Mouse (Mus musculus): Measurements from ENCODE around the gene Rnase4.

Rnase4 gene

GRCm38 (mm10) chr14:51129624-51129975 is 38.7 kb downstream of the Rnase4 start:
- DNase-seq (ENCODE audit: low spot score), result no peak

- no peak for DNase-seq (ENCODE audit: low spot score)
Observed at GRCm38 (mm10) chr14:51130315-51130940, 39.6 kb downstream of the Rnase4 start.

- DNase-seq (ENCODE audit: low spot score), result no peak
Observed at GRCm38 (mm10) chr14:51131086-51131815, 40.4 kb downstream of the Rnase4 start.

GRCm38 (mm10) chr14:51132372-51132771 is 41.5 kb downstream of the Rnase4 start:
- DNase-seq (ENCODE audit: low spot score), result no peak

DNA sequence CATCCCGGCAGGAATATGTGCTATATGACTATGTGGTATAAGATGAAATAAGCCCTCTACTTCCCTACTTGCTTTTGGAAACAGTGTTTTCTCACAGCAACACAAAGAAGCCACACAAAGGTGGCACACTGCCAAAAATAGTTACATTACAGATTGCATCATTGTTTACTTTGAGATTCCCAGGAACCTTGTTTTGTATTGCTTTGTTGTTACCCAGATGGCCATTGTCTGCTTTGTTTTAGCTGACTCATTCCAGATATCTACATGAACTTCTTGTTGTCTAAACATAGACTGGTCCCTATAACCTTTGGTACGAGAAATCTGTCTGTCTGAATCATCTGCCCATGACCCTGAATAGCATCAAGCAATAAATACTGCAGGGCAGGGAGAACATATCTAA is 49.5 kb downstream of the Rnase4 start:
- no peak for DNase-seq (ENCODE audit: low spot score)

GRCm38 (mm10) chr14:51142119-51142518 is 51.2 kb downstream of the Rnase4 start:
- DNase-seq (ENCODE audit: low spot score), result no peak

DNA sequence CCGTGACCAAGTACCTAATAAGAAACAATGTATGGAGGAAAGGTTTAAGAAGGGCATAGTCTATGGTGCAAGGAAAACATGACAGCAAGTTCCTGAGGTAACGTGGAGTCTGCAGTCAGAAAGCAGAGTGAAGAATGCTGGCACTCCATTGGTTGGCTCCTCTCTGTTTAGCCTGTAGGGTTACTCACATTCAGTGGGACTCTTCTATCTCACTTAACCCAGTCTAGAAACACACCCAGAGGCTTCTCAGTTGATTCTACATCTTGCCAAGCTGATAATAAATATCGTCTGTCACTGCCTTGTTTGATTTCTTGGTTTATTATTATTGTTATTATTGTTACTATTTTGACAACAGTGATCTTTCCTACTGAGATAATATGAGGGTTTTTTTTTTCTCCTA is 51.7 kb downstream of the Rnase4 start:
- no peak for DNase-seq (ENCODE audit: low spot score)

- peak; percentile 36 for DNase-seq (ENCODE audit: low spot score)
Observed at GRCm38 (mm10) chr14:51143287-51143686, 52.4 kb downstream of the Rnase4 start.

DNA sequence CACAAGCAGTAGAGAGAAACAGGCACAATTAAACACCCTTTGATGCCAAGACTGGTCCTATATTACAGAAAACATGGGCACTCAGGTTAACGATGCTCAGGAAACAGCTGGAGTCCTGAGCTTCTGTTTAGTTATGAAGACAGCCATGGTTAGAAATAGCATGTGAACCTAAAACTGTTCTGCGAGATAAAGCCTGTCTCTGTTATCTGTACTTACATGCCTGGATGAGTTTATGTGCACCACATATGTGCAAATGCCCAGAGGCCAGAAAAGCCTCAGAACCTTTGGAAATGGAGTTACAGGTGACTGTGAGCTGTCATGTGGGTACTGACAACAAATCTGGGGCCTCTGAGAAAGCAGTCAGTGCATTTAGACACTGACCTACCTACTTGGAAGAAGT is 53.1 kb downstream of the Rnase4 start:
- no peak for DNase-seq (ENCODE audit: low spot score)

- no peak for DNase-seq (ENCODE audit: low spot score)
Observed at GRCm38 (mm10) chr14:51144451-51144850, 53.6 kb downstream of the Rnase4 start.

DNA sequence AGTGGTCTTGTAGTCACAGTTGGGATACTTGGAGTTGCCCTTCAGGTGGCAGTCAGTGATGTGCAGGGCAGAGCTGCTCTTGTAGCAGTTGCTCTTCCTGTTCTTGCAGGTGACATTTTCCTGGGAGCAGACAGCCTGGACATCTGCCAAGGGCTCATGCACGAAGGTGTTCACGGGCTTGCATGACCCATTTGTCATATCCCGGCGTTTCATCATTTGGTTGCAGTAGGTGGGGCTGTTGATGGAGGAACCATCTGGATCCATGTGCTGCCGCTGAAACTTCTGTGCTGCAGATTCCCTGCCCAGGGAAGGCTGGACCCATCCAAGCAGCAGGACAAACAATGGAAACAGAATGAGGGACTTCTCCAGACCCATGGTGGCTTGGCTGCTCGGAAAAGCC is 54.6 kb downstream of the Rnase4 start:
- DNase-seq (ENCODE audit: low spot score), result no peak

- no peak for DNase-seq (ENCODE audit: low spot score)
Observed at GRCm38 (mm10) chr14:51146685-51147084, 55.8 kb downstream of the Rnase4 start, which contains the start of gene Rnase1. Gene Rnase1 (minus strand): TSS chr14:51146785.

DNA sequence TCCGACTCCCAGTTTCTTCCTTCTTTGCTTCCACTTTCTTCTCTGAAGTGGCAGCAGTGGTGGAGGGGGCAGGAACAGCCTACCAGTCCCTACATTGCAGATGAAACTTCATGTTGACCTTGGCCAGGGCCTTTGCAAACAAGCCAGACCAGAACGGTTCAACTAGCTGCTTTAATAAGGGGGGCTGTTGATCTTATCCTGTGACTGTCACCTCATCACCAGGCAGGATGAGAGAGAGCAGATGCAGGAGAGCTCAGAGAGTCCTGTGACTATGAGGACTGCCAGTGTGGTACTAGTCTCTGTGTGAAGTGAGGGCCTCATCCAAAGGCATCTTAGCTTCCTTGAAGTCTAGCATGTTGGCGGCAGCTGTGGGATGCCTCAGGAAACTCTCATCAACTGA is 57.1 kb downstream of the Rnase4 start:
- DNase-seq (ENCODE audit: low spot score), result no peak

DNA sequence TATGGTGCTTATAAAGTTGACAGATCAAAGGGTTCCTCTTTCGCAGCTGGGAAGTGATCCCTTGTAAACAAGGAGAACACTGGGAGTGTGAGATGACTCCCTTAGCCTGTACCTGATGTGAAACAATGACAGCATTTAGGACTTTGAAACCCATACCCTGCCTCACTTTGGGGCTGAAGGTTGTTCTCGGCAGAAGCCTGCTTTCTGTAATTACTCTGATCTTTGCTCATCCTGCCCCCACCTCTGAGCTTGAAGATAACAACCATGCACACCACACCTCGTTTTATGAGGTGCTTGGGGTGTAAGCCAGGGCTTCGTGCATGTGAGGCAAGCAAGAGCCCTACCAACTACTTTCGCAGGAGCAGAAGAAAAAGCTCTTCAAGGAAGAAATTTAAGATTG is 58.3 kb downstream of the Rnase4 start:
- DNase-seq (ENCODE audit: low spot score), result no peak

DNA sequence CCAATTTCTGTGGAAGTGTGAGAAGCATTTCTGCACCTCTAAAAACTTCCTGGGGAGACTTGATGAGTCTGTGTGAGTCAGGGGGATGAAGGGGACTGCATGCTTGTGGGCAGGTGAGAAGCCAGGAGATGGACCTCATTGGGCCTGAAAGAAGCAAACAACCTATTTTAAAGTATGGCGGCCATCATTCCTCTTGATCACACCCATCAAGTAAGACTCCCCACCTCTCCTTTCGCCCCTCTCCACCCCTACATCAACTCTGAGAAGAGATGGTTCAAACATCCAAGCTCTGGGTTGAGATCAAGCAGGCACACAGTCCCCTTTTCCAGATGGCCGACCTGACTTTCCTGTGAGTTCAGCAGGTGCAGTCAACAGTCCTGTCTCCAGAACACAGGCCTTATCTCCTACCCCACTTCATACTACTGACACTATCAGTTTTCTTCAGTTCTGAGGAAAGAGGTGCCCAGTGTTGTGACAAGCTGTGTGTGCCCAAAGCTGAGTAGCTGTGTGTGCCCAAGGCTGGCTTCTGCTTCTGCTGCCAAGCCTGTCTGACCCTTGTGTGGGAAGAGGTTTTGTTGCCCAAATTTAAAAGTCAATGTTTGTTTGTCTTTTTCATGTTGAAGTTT is 59.4 kb downstream of the Rnase4 start:
- no peak for DNase-seq (ENCODE audit: low spot score)

DNA sequence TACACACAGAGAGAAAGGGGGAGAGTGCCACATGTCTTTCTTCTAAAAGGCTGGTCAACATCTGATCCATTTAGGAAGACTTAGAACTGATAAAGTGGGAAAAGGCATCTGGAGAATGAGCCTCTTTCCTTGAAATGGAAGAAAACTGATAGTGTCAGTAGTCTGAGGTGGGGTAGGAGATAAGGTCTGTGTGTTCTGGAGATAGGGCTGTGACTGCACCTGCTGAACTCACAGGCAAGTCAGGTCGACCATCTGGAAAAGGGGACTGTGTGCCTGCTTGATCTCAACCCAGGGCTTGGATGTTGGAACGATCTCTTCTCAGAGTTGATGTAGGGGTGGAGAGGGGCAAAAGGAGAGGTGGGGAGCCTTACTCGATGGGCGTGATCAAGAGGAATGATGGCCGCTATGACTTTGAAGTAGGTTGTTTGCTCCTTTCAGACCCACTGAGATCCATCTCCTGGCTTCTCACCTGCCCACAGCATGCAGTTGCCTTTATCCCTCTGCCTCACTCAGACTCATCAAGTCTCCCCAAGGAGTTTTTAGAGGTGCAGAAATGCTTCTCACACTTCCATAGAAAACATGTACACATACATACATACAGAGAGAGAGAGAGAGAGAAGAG is 61.5 kb downstream of the Rnase4 start:
- no peak for DNase-seq (ENCODE audit: low spot score)

Measured in layer of hippocampus, adult 9-10 months (tissue).